Mouse (Mus musculus) small intestine, adult 2 months (tissue): Measurements from ENCODE around the gene Gm45140.

Experiments used
- CTCF ChIP-seq: fragments of 200-500 bp; IDR thresholded peaks from 2 replicates; pipeline ENCODE4 v1.5.1; 2012; ENCODE audit warnings: low read depth, mild to moderate bottlenecking, control low read depth, inconsistent platforms, low read length, moderate library complexity, mixed read lengths; ENCODE audit not compliant: insufficient replicate concordance, insufficient read length; ENCODE audit errors: extremely low read depth
- POLR2A ChIP-seq: fragments of 200-500 bp; IDR thresholded peaks from 2 replicates; pipeline ENCODE4 v1.6.1; 2012; ENCODE audit warnings: low read depth, mild to moderate bottlenecking, control low read depth, inconsistent platforms, low read length, moderate library complexity

DNA sequence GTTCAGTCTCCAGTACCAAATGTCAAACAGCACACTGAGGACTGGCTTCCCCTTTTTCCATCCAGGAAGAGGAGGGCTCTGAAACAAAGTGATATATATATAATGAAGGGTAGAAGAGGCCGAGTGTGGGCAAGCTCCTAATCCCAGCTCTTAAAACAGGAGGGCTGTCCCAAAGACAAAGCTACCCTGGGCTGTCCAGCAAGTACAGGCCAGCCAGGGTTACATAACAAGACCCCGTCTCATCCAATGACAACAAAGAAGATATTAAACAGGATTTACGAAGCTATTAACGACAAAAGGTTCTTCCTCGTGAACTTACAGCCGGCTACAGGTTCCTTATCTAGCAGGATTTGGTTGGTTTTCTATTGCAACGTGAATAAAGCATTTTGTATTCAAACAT lies 30.7 kb downstream of the Gm45140 start:
- TF ChIP-seq CTCF (no peak), POLR2A (no peak)
